Mouse (Mus musculus): Measurements from ENCODE around the gene 1600014C10Rik.

GRCm38 (mm10) chr7:38183709-38184417 is 846 bp downstream of the 1600014C10Rik start:
- no peak for TF ChIP-seq CTCF (IDR thresholded peaks at IDR 0.05; ENCODE audit: low read depth)
- no peak for TF ChIP-seq EP300 (IDR thresholded peaks at IDR 0.05; ENCODE audit: low read depth)
